Mouse (Mus musculus): ENCODE measurements around the gene Myrip.

DNA sequence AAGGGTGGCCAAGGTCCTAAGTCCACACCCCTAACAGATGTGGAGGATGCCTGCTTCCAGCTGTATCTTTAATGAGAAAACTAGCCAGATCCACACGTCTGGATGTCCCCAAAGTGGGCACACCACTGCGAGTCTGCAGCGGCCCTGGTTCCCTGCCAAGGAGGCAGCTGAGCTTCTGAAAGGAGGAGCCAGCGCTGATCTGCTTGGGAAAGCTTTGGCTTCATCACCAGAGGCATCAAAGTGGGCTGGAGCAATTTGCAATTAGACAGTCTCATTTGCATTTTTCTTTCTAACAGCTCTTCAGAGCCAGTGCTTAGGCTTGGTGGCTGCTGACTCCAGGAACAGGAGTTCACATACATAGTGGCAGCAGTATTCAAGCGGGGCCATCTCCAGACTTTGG, 37.3 kb upstream of the Myrip start:
- no peak for TF ChIP-seq POLR2A (IDR thresholded peaks at IDR 0.05; ENCODE audit: control insufficient read depth in 1 of 2, insufficient read depth in 1 of 2, low read depth in 1 of 2, low read length in 2 of 2, poor library complexity in 1 of 2)
- no peak for TF ChIP-seq KAT2A (conservative IDR thresholded peaks at IDR 0.05; ENCODE audit: low read depth, low read length)

Data from MEL (cell line).